Mouse (Mus musculus) olfactory bulb, adult 2 months (tissue): ENCODE data around the gene S1pr3. TPM values are rescaled to one million over a fixed set of nuclear protein-coding genes. Genes with fewer than 3 reads are reported as not detected.

ENCODE experiments used
- H3K27ac ChIP-seq: fragments of 200-500 bp; 2 replicates; pipeline ENCODE4 v1.5.1; 2012; ENCODE audit warnings: low read depth, low read length; ENCODE audit not compliant: insufficient read depth
- H3K4me1 ChIP-seq: fragments of 200-500 bp; 2 replicates; pipeline ENCODE4 v1.6.1; 2012; ENCODE audit warnings: low read length; ENCODE audit not compliant: control insufficient read depth, insufficient read depth
- H3K4me3 ChIP-seq: fragments of 200-500 bp; 2 replicates; pipeline ENCODE4 v1.5.1; 2012; ENCODE audit warnings: mild to moderate bottlenecking, low read depth, low read length, moderate library complexity; ENCODE audit not compliant: insufficient read depth
- CTCF ChIP-seq: fragments of 200-500 bp; IDR thresholded peaks from 2 replicates; pipeline ENCODE4 v1.5.1; 2012; ENCODE audit warnings: low read depth, mild to moderate bottlenecking, low read length, moderate library complexity; ENCODE audit not compliant: insufficient read depth
- POLR2A ChIP-seq: fragments of 200-500 bp; IDR thresholded peaks from 2 replicates; pipeline ENCODE4 v1.6.1; 2012; ENCODE audit warnings: mild to moderate bottlenecking, low read depth, low read length, moderate library complexity; ENCODE audit not compliant: insufficient read depth
- WGBS: fragments of 180-500 bp; shearing (Covaris S2); methylation state at CpG from one replicate; pipeline ENCODE4 v1.1.7; 2018; 5-methylcytosine and 5-hydroxymethylcytosine counted together
- polyA plus RNA-seq: library from polyadenylated mRNA; stranded (reverse); fragments of >200 nt; gene quantifications from 2 replicates; pipeline ENCODE4 v1.2.4, GENCODE M21; 2012; ENCODE audit warnings: low replicate concordance; ENCODE audit not compliant: missing spikeins, insufficient read depth, insufficient read length

S1pr3 gene
- polyA plus RNA-seq, 1 experiment = not detected

DNA sequence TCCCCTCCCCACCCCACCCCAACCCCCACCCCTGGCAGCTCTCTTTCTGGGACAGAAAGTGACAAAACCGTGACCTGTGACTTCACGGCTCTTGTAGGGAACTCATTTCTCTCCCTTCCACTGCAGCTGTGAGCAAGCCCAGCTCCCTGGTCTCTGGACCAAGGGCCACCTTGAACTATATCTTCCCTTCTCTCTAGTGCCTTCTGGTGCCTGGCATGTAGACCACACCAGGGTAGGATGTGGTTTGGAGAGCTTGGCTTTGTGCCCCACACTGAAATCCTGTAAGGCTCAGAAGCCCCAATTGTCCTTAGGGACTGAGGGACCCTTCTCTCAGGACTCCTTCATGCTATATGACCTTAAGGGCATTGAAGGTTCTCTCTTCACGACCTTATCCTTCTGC is 24.9 kb downstream of the S1pr3 start:
- TF ChIP-seq CTCF (no peak), POLR2A (no peak)
- H3K4me3 ChIP-seq = no peak overlapping the region
- no peaks in the 10 kb centered on the region for H3K4me1 ChIP-seq
- H3K27ac ChIP-seq = no peak overlapping the region
- WGBS = 78% methylated on average over 3 of the region's 3 CpGs

DNA sequence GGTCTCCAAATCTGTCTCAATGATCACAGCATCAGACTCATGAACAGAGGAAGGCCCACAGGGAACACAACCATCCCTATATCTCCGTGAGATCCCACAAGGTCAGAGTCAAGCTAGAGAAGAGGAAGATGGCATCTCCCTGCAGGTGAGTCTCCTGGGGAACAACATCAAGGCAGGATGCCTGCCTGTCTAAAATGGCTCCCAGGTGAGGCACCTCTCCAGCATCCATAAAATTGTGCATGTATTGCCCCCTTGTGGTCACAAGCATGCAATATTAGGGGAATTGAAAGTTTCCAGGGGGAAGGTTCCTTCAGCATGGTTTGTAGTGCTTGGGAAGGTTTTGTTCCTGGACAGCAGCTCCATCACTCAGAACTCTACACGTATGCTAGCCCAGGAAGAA is 26.0 kb downstream of the S1pr3 start:
- no peak for TF ChIP-seq CTCF
- TF ChIP-seq POLR2A = no peak
- 76% methylated on average over 2 of the region's 2 CpGs for WGBS
- Histone ChIP-seq H3K4me3 (no peak overlapping the region), H3K4me1 (no peaks in the 10 kb centered on the region), H3K27ac (no peak overlapping the region)

DNA sequence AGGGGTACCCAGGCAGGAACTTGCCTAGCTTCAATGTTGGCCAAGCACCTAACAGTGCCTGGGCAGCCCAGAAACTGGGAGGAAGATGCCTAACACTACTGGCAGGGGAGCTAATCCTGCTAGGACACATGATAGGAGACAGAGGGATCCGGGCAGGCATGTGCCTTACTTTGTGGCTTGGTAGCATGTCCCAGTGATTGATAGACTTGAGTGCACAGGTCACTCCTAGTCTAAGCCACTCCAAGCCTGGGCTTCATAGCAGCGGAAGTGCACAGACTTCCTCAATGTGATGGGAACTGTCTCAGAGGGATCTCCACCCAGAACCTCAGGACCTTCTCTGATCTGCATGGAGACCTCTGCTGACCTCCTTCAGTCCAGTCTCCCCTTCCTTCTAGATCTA is 26.7 kb downstream of the S1pr3 start:
- Histone ChIP-seq H3K4me3 (no peak overlapping the region), H3K27ac (no peak overlapping the region), H3K4me1 (no peaks in the 10 kb centered on the region)
- WGBS = 91% methylated on average over 2 of the region's 2 CpGs
- TF ChIP-seq POLR2A (no peak), CTCF (no peak)

DNA sequence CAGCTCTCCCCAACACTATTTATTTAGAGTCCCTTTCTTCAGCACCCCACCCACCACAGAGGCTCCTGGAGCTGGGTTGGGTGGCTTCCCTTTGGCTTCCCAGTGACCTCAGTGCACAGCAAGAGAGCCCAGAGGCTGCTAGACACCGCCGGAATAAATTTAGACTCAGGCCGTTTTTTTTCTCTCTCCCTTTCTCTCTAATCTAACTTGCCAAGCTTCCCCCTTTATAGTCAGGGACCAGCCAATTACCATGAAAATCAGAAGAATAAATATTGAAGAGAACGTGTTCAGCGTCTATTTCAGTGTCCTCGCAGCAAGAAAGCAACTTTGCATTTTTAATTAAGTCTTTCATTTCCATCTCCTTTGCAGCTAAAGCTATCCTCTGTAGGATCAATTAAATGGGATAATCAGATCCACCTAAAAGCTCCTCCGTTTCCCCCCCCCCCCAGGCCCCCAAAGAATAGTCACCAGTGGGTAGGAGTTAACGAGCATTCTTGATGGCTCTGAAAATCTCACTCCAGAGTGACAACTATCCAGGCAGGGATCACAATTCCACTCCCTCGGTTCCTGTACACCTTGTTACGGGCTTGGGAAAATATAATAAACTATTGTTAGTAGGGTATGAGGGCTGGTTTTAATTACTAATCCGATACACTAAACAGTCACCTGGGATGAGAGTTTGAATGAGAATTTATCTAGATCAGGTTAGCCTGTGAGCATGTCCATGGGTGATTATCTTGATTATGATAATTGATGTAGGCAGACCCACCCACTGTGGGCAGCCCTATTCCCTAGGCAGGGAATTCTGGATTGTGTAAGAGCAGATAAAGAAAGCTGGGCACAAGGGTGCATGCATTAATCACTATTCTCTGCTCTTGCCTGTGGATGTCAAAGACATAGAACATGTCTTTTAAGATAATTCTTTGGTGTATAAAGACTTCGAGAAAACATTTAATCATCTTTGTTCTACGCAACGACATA is 29.0 kb downstream of the S1pr3 start:
- Histone ChIP-seq H3K4me3 (no peak overlapping the region), H3K4me1 (no peaks in the 10 kb centered on the region), H3K27ac (no peak overlapping the region)
- no peak for TF ChIP-seq CTCF
- 51% methylated on average over 14 of the region's 14 CpGs for WGBS

DNA sequence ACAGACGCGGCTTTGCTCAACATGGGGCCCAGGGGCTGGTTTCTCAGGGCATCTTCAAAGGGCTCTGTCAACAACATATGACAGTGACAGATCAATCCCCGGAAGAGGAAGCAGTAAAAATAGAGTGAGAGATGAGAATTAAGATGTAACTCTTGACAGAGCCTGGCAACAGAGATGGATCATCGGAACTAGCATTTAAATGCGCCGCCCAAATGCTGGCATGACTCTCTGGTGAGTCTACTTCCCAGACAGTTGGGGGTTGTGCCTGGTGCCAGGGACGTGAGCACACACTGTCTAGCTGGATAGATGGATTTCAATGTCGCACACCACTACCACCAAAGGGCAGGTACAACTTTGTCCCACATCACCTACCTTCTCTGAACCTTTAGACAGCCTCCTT is 34.5 kb downstream of the S1pr3 start:
- no peak for TF ChIP-seq POLR2A
- no peak for TF ChIP-seq CTCF
- WGBS = 80% methylated on average over 8 of the region's 8 CpGs
- no peaks in the 10 kb centered on the region; the same call in 1 of the 2 replicates for H3K4me1 ChIP-seq
- no peak overlapping the region for H3K27ac ChIP-seq
- H3K4me3 ChIP-seq = no peak overlapping the region

DNA sequence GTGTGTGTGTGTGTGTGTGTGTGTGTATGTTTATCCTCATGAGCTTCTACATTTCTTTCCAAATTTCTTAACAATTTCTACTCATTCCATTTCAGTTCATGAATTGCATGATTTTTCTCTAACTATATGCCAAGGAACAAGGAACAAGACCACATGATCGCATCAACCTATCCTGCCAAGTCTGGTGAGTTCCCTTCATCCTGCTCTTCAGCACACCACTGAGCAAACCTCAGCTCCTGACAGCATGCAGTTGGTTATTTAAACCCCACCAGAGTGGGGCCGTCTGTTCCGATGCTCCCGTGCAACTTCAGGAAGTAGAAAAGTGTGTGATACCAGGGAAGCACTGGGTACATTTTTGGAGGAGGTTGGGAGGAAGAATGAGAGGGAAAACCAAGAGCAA is 38.1 kb downstream of the S1pr3 start:
- H3K4me3 ChIP-seq = no peak overlapping the region
- no peak for TF ChIP-seq CTCF
- TF ChIP-seq POLR2A = no peak
- no peaks in the 10 kb centered on the region; the same call in 1 of the 2 replicates for H3K4me1 ChIP-seq
- 85% methylated on average over 4 of the region's 4 CpGs for WGBS
- H3K27ac ChIP-seq = no peak overlapping the region

DNA sequence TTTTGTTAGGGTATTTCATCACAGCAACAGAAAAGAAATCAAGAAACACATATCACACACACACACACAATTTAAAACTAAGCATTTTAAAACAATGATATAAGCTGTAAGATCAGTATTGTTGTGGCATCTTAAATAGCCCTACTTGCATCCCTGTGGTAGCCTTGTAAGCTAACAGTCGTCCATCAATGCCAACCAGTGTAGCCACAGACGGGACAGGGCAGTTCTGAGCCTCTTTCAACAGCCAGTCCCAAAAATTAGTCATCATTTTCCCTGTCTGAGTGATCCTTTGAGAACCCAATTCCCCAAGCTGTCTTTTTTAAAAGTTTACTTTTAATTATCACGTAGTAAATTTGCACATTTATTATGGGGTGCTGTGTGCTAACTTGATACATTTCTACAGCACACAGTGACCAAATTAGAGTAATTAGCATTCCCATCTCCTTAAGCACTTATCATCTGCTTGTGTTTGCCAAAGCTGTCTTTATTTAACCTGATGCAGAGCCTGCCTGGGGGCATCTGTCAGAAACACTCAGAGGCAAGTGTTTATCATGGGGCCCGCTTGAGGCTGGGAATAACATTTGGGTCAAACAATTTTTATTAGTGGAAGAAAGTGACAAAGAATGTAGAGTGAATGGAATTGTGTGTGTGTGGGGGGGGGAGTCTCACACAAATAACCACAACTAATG is 47.9 kb downstream of the S1pr3 start:
- 35% methylated on average over 4 of the region's 4 CpGs for WGBS
- no peak overlapping the region for H3K27ac ChIP-seq
- H3K4me1 ChIP-seq = no peaks in the 10 kb centered on the region
- no peak overlapping the region for H3K4me3 ChIP-seq
- TF ChIP-seq POLR2A = no peak
- TF ChIP-seq CTCF = no peak

DNA sequence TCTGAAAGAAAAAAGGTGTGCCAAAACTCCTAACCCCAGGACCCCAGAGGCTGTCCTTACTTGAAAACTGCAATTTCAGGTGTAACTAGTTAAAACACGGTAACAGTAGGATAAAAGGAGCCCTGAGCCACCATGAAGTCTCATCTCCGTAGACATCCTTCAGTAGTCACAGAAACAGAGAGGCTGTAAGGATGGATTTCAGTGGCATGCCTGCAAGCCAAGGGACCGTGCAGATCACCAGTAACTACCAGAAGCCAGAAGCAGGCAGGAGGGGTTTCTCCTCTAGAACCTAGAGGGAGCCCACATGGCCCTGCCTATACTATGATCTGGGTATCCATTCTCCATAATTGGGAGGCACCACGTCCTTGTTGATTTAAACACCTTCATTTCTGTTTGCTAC is 55.9 kb downstream of the S1pr3 start:
- WGBS = 86% methylated on average over 4 of the region's 4 CpGs
- Histone ChIP-seq H3K4me1 (no peaks in the 10 kb centered on the region), H3K27ac (no peak overlapping the region), H3K4me3 (no peak overlapping the region)
- TF ChIP-seq POLR2A (no peak), CTCF (no peak)
